Mouse (Mus musculus) lung, embryonic 15.5 days (tissue): Measurements from ENCODE around the gene Plcl2. TPM values are rescaled to one million over a fixed set of nuclear protein-coding genes. Genes with fewer than 3 reads are reported as not detected.
A peak's percentile ranks its signal among the peaks of the same experiment; 100 is the strongest.
"Not testable (repeated sequence)": the region's sequence is repeated elsewhere in the genome, so short reads cannot be mapped to it uniquely, and the experiment has no call there.

Experiments used
- ATAC-seq: fragments of 200-750 bp; cut with Nextera tagmentation; 2 replicates; pipeline ENCODE4 v1.8.0; 2017; ENCODE audit warnings: moderate number of reproducible peaks, borderline replicate concordance; ENCODE audit not compliant: low FRiP score, low TSS enrichment; ENCODE audit errors: extremely low read depth
- H3K27ac ChIP-seq: fragments of 300-500 bp; sonication (generic); 2 replicates; pipeline ENCODE4 v1.5.1; 2015; ENCODE audit warnings: moderate library complexity, mild to moderate bottlenecking, inconsistent platforms
- H3K27me3 ChIP-seq: fragments of 300-500 bp; sonication (generic); 2 replicates; pipeline ENCODE4 v1.6.1; 2015; ENCODE audit warnings: inconsistent platforms
- H3K36me3 ChIP-seq: fragments of 300-500 bp; sonication (generic); 2 replicates; pipeline ENCODE4 v1.6.1; 2015; ENCODE audit warnings: inconsistent platforms
- H3K4me1 ChIP-seq: fragments of 300-500 bp; sonication (generic); 2 replicates; pipeline ENCODE4 v1.6.1; 2015; ENCODE audit warnings: inconsistent platforms
- H3K4me2 ChIP-seq: fragments of 300-500 bp; sonication (generic); 2 replicates; pipeline ENCODE4 v1.6.1; 2015; ENCODE audit warnings: inconsistent platforms, mild to moderate bottlenecking, moderate library complexity
- H3K4me3 ChIP-seq: fragments of 300-500 bp; sonication (generic); 2 replicates; pipeline ENCODE4 v1.5.1; 2015; ENCODE audit warnings: mild to moderate bottlenecking, inconsistent platforms
- H3K9ac ChIP-seq: fragments of 300-500 bp; sonication (generic); 2 replicates; pipeline ENCODE4 v1.6.1; 2015; ENCODE audit warnings: inconsistent platforms
- H3K9me3 ChIP-seq: fragments of 300-500 bp; sonication (generic); 2 replicates; pipeline ENCODE4 v1.6.1; 2016; ENCODE audit warnings: inconsistent platforms
- WGBS: fragments of 180-500 bp; shearing (Covaris S2); methylation state at CpG from one replicate; pipeline ENCODE4 v1.1.7; 2015; 5-methylcytosine and 5-hydroxymethylcytosine counted together
- polyA plus RNA-seq: library from polyadenylated mRNA; unstranded; fragments of >200 nt; fragmentation: Nextera tagmentation; extraction: Ambion mirVana; gene quantifications from 2 replicates; pipeline ENCODE4 v1.2.1, GENCODE M21; 2015

Plcl2 gene
- polyA plus RNA-seq, 1 experiment from 2014 or later, result 3.7 TPM

DNA sequence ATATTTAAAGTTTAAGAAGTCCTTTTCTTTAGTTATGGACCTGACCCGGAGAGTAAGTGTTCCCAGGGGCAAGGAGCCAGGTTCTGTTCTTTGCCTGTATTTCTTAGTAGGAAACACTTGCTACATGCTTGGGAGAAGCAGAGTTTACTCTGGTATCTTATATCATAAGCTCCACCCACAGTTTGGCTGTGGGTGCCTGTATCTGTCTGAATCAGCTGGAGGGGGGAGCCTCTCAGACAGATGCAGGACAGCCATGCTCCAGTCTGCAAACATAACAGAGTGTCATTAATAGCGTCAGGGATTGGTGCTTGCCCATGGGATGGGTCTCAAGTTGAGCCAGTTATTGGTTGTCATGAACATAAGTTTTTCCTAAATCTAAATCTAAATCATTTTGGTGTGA is 42.9 kb downstream of the Plcl2 start:
- ATAC-seq, result no peak
- 71% methylated on average over 2 of the region's 2 CpGs for whole genome bisulfite sequencing
- Histone ChIP-seq H3K4me1 (no peaks in the 10 kb centered on the region), H3K36me3 (no peaks in the 10 kb centered on the region), H3K27ac (no peak overlapping the region), H3K9ac (no peak overlapping the region), H3K27me3 (no peaks in the 10 kb centered on the region), H3K4me3 (no peak overlapping the region), H3K9me3 (no peaks in the 10 kb centered on the region), H3K4me2 (no peak overlapping the region)

GRCm38 (mm10) chr17:50557566-50558238 is 48.5 kb downstream of the Plcl2 start:
- H3K9ac ChIP-seq, result no peak overlapping the region
- ATAC-seq, result no peak
- no peaks in the 10 kb centered on the region for H3K36me3 ChIP-seq
- no peaks in the 10 kb centered on the region for H3K4me1 ChIP-seq
- no peak overlapping the region for H3K27ac ChIP-seq
- no peaks in the 10 kb centered on the region for H3K27me3 ChIP-seq
- 58% methylated on average over 12 of the region's 12 CpGs for WGBS
- H3K4me3 ChIP-seq, result no peak overlapping the region
- no peak overlapping the region for H3K4me2 ChIP-seq
- H3K9me3 ChIP-seq, result no peaks in the 10 kb centered on the region

- no peak overlapping the region for H3K4me3 ChIP-seq
- H3K27ac ChIP-seq, result no peak overlapping the region
- 72% methylated on average over 4 of the region's 4 CpGs for WGBS
- H3K9me3 ChIP-seq, result no peaks in the 10 kb centered on the region
- H3K36me3 ChIP-seq, result no peaks in the 10 kb centered on the region
- no peaks in the 10 kb centered on the region for H3K27me3 ChIP-seq
- H3K4me1 ChIP-seq, result no peaks in the 10 kb centered on the region
- no peak overlapping the region for H3K4me2 ChIP-seq
- no peak for ATAC-seq
- no peak overlapping the region for H3K9ac ChIP-seq
Measured at GRCm38 (mm10) chr17:50558239-50558625, 49.0 kb downstream of the Plcl2 start.

DNA sequence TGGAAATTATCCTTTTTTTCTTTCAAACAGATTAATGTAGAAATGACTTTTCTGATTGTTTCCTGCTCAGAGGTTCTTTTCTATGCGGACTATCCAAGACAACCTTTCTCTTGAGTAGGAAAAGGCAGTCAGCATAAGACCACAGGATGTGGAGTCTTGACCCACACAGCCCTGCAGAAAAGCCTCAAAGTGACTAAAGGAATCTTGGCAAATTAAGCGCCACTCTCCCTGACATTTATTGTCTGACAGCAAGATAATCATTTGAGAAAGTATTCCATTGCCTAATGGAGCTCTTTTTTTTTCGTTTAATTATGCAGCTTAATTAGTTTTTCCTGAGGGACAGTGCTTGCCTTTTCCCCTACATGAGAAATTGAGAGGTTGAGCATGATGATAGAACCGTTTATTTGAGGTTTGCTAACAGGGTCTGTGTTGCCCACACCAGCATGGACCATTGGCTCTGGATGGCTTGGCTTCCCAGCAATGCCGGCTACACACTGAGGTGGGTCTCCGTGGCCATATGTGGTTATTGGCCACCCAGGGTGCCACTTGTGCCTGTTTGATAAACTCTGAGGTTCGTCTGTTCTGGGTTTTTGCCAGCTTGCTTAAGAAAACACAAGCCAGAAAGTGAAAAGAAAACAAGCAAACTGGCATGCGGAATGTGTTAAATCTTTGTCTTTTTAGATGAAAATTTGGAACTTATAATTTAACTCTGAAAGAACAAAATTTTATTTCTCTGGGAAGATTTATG is 56.3 kb downstream of the Plcl2 start:
- H3K4me1 ChIP-seq, result peaks cover 3% of the 10 kb centered on the region; the same call in 1 of the 2 replicates
- no peak overlapping the region for H3K27ac ChIP-seq
- WGBS, result 37% methylated on average over 8 of the region's 8 CpGs

DNA sequence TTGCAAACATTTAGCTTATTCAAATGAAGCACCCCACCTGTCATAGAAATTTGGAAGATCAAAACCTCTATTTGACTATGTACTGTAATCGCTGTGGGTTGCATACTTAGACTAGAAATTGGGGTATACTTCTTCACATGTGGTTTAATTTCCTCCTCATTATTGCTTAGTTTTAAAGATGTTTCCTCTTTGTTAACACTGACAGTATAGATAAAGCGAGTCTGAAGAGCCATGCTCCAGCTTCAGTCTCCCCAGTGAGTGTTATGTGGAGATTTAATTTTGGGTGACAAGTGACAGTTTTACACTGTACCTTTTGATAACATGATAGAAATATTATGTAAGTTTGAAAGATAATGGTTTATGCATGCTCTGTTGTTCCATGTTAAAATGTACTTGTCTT is 59.6 kb downstream of the Plcl2 start:
- Histone ChIP-seq H3K27me3 (no peaks in the 10 kb centered on the region), H3K9ac (no peak overlapping the region), H3K9me3 (no peaks in the 10 kb centered on the region), H3K4me1 (peaks cover 3% of the 10 kb centered on the region; the same call in 1 of the 2 replicates), H3K36me3 (no peaks in the 10 kb centered on the region), H3K4me2 (no peak overlapping the region), H3K4me3 (no peak overlapping the region), H3K27ac (no peak overlapping the region)
- WGBS, result 79% methylated on average over 2 of the region's 2 CpGs
- no peak for ATAC-seq

More for the DNA sequence above, 56.3 kb downstream of the Plcl2 start:
- H3K9ac ChIP-seq, result no peak overlapping the region
- no peak overlapping the region for H3K4me3 ChIP-seq
- no peaks in the 10 kb centered on the region for H3K27me3 ChIP-seq
- H3K9me3 ChIP-seq, result no peaks in the 10 kb centered on the region
- no peak overlapping the region for H3K4me2 ChIP-seq
- no peaks in the 10 kb centered on the region for H3K36me3 ChIP-seq
- ATAC-seq, result no peak

DNA sequence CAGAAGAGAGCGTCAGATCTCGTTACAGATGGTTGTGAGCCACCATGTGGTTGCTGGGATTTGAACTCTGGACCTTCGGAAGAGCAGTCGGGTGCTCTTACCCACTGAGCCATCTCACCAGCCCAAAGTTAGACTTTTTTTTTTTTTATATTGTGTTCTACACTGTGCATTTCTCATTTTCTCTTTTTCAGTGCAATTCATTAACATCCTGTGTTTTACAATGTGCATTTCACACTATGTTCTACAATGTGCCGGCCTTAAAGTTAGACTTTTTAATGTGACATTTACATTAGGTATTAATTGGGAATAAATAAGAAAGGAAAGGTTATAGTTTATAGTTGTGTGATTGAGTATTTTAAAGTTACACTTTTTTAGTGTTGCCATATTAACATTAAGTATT is 61.0 kb downstream of the Plcl2 start:
- H3K4me2 ChIP-seq, H3K9me3 ChIP-seq, ATAC-seq, H3K9ac ChIP-seq, H3K27me3 ChIP-seq, H3K4me3 ChIP-seq, H3K4me1 ChIP-seq, H3K27ac ChIP-seq, H3K36me3 ChIP-seq: not testable (repeated sequence)
- WGBS, result 97% methylated on average over 5 of the region's 5 CpGs

GRCm38 (mm10) chr17:50570681-50571398 is 61.6 kb downstream of the Plcl2 start:
- ATAC-seq, result no peak
- H3K9ac ChIP-seq, result no peak overlapping the region
- H3K9me3 ChIP-seq, result no peaks in the 10 kb centered on the region
- no peaks in the 10 kb centered on the region for H3K36me3 ChIP-seq
- no peaks in the 10 kb centered on the region for H3K27me3 ChIP-seq
- no peak overlapping the region for H3K4me2 ChIP-seq
- H3K27ac ChIP-seq, result no peak overlapping the region
- H3K4me3 ChIP-seq, result no peak overlapping the region
- WGBS, result 71% methylated on average over 5 of the region's 5 CpGs
- H3K4me1 ChIP-seq, result no peaks in the 10 kb centered on the region

GRCm38 (mm10) chr17:50574161-50574560 is 65.0 kb downstream of the Plcl2 start:
- Histone ChIP-seq H3K36me3 (no peaks in the 10 kb centered on the region), H3K27ac (no peak overlapping the region), H3K9ac (no peak overlapping the region), H3K4me2 (no peak overlapping the region), H3K27me3 (no peaks in the 10 kb centered on the region), H3K9me3 (no peaks in the 10 kb centered on the region), H3K4me1 (no peaks in the 10 kb centered on the region), H3K4me3 (no peak overlapping the region)
- no peak for ATAC-seq
- 88% methylated on average over 12 of the region's 12 CpGs for WGBS

DNA sequence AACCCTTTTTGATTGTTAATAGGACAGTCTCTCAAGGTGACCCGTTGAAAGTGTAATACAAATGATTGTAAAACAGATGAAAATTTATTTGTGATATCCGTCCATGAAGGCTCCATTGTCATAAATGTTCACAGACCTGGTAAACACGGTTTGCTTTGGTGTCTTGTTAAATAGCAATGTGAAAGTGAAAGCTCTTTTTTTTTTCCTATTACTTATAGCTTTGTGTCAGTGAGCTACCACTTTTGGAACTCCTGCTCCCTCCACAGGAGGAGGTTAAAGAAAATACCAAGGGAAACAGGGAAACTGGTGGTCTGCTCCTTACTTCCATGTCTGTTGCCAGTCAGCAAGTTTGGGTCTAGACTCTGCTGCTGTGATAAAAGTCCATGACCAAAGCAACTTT is 71.2 kb downstream of the Plcl2 start:
- H3K27me3 ChIP-seq, result no peaks in the 10 kb centered on the region
- no peak overlapping the region for H3K9ac ChIP-seq
- no peaks in the 10 kb centered on the region for H3K4me1 ChIP-seq
- no peaks in the 10 kb centered on the region for H3K36me3 ChIP-seq
- H3K4me2 ChIP-seq, result no peak overlapping the region
- 82% methylated on average over 3 of the region's 3 CpGs for WGBS
- no peaks in the 10 kb centered on the region for H3K9me3 ChIP-seq
- H3K4me3 ChIP-seq, result no peak overlapping the region
- ATAC-seq, result no peak
- H3K27ac ChIP-seq, result no peak overlapping the region

DNA sequence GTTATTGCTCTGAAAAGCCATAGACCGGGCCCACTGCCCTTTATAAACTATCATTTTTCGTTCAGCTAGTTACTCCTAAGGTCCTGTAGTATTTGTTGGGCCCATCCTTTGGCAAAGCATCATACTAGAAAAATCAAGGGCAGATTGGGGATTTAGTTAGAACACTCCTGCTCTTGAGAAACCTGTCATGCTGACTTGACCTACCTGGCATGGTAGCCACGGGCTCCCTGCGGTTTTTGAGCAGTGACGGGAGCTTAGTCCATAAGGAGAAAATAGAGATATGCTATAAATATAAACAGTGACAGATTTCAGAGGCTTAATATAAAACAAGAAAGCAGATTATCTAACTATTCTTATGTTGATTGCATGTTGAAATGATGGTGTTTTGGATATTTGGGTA is 77.6 kb downstream of the Plcl2 start:
- WGBS, result 90% methylated on average over 5 of the region's 5 CpGs
- Histone ChIP-seq H3K9ac (no peak overlapping the region), H3K27me3 (no peaks in the 10 kb centered on the region), H3K27ac (no peak overlapping the region), H3K36me3 (no peaks in the 10 kb centered on the region), H3K4me1 (no peaks in the 10 kb centered on the region), H3K4me2 (no peak overlapping the region), H3K9me3 (no peaks in the 10 kb centered on the region), H3K4me3 (no peak overlapping the region)
- ATAC-seq, result no peak

GRCm38 (mm10) chr17:50587941-50588340 is 78.7 kb downstream of the Plcl2 start:
- Histone ChIP-seq H3K27ac (no peak overlapping the region), H3K4me3 (no peak overlapping the region), H3K4me1 (no peaks in the 10 kb centered on the region), H3K9me3 (no peaks in the 10 kb centered on the region), H3K4me2 (no peak overlapping the region), H3K36me3 (no peaks in the 10 kb centered on the region), H3K9ac (no peak overlapping the region), H3K27me3 (no peaks in the 10 kb centered on the region)
- no peak for ATAC-seq
- 63% methylated on average over 3 of the region's 3 CpGs for whole genome bisulfite sequencing

DNA sequence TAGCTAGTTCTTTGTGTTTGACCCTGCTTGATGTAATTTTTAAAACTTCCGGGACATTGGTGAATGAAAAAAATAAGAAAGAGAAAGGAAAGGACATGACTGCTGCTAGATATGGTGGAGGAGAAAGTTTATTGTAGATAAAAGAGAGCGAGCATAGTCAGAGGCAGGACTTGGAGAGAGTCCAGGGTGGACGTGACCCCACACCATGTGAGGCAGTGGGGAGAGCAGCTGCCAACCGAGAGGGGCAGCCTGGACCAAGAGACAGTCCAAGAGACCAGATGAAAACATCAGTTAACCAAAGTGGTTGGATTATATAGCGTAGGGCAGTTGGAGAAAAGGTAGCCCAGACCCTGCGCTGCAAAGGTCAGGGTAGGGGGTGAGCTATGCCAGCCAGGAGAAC is 91.0 kb downstream of the Plcl2 start:
- peaks cover 9% of the 10 kb centered on the region; the same call in 1 of the 2 replicates for H3K4me1 ChIP-seq
- WGBS, result 47% methylated on average over 6 of the region's 6 CpGs
- H3K9me3 ChIP-seq, result no peaks in the 10 kb centered on the region
- H3K9ac ChIP-seq, result no peak overlapping the region
- peak; percentile 42 for ATAC-seq
- no peak overlapping the region for H3K4me3 ChIP-seq
- no peak overlapping the region for H3K4me2 ChIP-seq
- H3K27ac ChIP-seq, result no peak overlapping the region
- no peaks in the 10 kb centered on the region for H3K27me3 ChIP-seq
- no peaks in the 10 kb centered on the region for H3K36me3 ChIP-seq
